Mouse (Mus musculus): ENCODE measurements around the gene Olfr1463.

Gene Olfr1463

DNA sequence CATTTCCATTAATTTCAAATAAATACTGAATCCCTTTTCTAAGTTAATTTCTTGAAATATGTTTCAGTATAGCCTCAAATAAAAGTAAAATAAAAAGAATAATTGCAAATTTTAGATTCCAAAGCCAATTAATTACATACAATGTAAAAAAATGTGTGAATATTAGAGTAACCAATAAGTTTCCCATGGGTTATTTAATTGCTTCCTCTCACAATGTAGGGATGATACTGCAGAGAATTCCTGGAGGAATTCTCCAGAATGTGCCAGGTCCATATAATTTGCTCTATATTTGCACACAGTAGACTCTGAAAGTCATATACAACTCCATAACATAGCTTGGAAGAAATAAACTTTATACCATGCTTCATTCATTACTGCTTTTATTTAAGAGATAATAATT, at the start of gene Olfr1463:
Olfr1463 (plus strand) TSS at position 301 of the 400 bp plus-strand sequence.
- no peak for DNase-seq (ENCODE audit: low read depth, low spot score)

DNA sequence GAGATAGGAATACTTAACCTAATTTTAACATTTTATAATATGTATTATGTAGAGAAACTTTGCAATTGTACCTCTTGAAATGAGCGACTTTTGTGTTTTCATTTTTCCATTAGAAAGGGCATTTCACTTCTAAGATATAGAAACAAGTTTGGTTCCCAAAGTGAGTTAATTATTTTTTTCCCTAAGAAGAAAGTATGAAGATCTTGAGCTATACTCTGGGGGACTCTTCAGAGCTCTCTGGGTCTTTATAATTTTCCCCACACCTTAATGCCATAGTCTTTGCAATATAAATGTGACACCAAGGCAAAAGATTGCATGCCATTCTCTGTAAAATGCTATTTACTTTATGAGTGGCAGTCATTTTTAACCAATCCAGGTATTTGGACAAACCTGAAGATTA, 45.7 kb upstream of the Olfr1463 start, which contains the start of gene Olfr1462:
Olfr1462 (plus strand) TSS at position 301 of the 400 bp plus-strand sequence.
- DNase-seq (ENCODE audit: low read depth, low spot score) = no peak

DNA sequence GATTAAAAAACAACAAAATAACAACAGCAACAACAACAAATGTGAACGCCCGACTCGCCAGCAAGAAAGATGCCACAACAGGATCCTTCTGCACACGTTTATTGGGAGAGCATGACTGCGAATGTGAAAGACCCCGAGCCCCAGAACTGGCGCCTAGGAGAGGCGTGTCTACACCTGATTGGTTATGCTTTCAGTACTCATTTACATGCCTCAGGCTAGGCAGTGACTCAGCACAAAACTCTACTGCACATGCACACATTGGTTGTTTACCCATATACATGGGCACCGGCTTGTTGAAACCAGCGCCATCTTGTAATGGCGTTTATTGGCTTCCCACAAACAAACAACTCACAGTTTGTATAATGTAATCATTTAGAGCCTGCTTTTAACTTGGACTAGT, 9.5 kb upstream of the Olfr1463 start:
- no peak for DNase-seq (ENCODE audit: low read depth, low spot score)

All from brain, embryonic 18.5 days (tissue).